Mouse (Mus musculus): ENCODE measurements around the gene Cracr2a. TPM values are rescaled to one million over a fixed set of nuclear protein-coding genes. Genes with fewer than 3 reads are reported as not detected.

Cracr2a gene
- total and polyA plus RNA-seq, 2 experiments from 2014 or later = 0.52 to 1.0 TPM

DNA sequence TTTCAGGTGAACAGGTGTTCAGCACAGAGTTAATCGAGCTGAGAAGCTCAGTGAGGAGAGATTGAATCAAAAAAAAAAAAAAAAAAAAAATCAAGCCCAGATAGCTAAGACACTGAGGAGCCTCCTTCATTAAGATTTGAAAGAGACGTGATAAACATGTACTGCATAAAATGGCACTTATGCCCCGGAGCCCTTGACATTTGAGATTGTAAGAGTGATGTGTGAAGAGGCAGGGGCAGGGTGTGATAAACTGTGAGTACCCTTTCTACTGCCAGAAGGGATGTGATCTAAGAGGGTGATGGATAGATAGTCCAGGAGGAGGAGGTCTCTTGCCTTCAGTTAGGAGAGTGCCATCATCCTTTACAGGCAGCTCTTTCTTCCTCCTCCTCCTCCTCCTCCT, 30.9 kb upstream of the Cracr2a start:
- H3K36me3 ChIP-seq (ENCODE audit: insufficient read depth, low read length) = no peaks in the 10 kb centered on the region
- 66% methylated on average over 3 of the region's 3 CpGs for WGBS
- H3K9ac ChIP-seq (replicated peaks; ENCODE audit: low read length) = no peak overlapping the region
- no peak overlapping the region for H3K27ac ChIP-seq
- DNase-seq (ENCODE audit: low spot score) = no peak
- no peak overlapping the region for H3K4me2 ChIP-seq (ENCODE audit: low read depth, low read length)
- H3K27me3 ChIP-seq (ENCODE audit: insufficient read depth, low read length) = no peaks in the 10 kb centered on the region
- H3K4me1 ChIP-seq (ENCODE audit: insufficient read depth, low read length) = no peaks in the 10 kb centered on the region; the same call in 1 of the 2 replicates
- H3K4me3 ChIP-seq (ENCODE audit: low read length) = no peak overlapping the region
- ATAC-seq = no peak
- H3K9me3 ChIP-seq (ENCODE audit: low read length) = no peaks in the 10 kb centered on the region
- no peak for TF ChIP-seq CTCF (IDR thresholded peaks at IDR 0.05; ENCODE audit: low read depth)

DNA sequence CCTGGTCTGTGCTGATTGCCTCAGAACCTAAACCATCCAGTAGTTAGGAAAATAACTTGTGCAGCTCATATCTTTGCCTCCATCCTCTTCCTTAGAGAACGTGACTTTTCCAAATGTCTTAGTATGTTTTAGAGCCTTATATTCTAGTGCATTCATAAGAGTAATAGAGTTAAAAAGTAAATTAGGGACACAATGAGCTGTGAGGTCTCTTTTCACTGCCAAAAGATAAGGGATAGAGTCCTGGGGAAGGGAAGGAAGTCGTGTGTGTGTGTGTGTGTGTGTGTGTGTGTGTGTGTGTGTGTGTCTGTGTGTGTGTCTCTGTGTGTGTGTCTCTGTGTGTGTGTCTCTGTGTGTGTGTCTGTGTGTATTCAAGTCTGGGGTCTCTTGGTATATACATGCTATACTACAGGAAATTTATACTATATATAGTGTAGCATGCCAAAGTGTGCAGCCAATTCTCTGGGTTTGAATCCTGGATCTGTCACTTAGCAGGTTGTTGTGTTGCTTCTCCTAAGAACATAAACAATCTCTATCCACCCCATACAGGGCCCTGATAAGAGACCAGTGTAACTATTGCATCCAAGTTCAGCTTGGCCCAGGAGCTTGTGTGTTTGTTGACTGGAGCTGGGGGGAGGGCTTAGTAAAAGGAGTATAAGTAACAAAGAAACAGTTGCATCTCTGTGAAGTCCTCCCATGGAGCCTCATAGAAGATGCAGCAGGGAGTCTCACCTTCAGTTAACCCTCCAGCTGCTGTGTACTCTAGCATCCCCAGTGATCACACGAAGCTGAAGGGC, 29.5 kb upstream of the Cracr2a start:
- H3K4me3 ChIP-seq (ENCODE audit: low read length) = no peak overlapping the region
- H3K4me1 ChIP-seq (ENCODE audit: insufficient read depth, low read length) = no peaks in the 10 kb centered on the region; the same call in 1 of the 2 replicates
- WGBS = 59% methylated on average over 3 of the region's 3 CpGs
- H3K36me3 ChIP-seq (ENCODE audit: insufficient read depth, low read length) = no peaks in the 10 kb centered on the region
- H3K27ac ChIP-seq = no peak overlapping the region
- no peaks in the 10 kb centered on the region for H3K27me3 ChIP-seq (ENCODE audit: insufficient read depth, low read length)
- DNase-seq (ENCODE audit: low spot score) = no peak
- H3K9ac ChIP-seq (replicated peaks; ENCODE audit: low read length) = no peak overlapping the region
- ATAC-seq = no peak
- no peaks in the 10 kb centered on the region for H3K9me3 ChIP-seq (ENCODE audit: low read length)
- H3K4me2 ChIP-seq (ENCODE audit: low read depth, low read length) = no peak overlapping the region
- no peak for TF ChIP-seq CTCF (IDR thresholded peaks at IDR 0.05; ENCODE audit: low read depth)

DNA sequence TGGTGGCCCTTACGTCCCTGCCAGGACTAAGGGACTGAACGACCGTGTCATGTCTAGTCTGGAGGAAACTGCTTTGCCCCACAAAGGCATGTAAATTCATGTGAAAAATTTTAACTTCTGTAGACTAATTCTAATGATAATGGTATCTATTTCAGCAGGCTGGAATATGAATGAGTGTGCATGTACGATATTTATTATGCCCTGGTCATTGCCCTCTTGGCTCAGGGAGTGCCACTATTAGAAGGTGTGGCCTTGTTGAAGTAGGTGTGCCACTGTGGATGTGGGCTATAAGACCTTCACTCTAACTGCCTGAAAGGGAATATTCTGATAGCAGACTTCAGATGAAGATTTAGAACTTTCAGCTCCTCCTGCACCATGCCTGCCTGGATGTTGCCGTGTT, 28.8 kb upstream of the Cracr2a start:
- Histone ChIP-seq H3K27ac (no peak overlapping the region), H3K9me3 (ENCODE audit: low read length) (no peaks in the 10 kb centered on the region), H3K9ac (replicated peaks; ENCODE audit: low read length) (no peak overlapping the region), H3K4me3 (ENCODE audit: low read length) (no peak overlapping the region), H3K4me2 (ENCODE audit: low read depth, low read length) (no peak overlapping the region), H3K4me1 (ENCODE audit: insufficient read depth, low read length) (no peaks in the 10 kb centered on the region; the same call in 1 of the 2 replicates), H3K36me3 (ENCODE audit: insufficient read depth, low read length) (no peaks in the 10 kb centered on the region), H3K27me3 (ENCODE audit: insufficient read depth, low read length) (no peaks in the 10 kb centered on the region)
- no peak for TF ChIP-seq CTCF (IDR thresholded peaks at IDR 0.05; ENCODE audit: low read depth)
- 89% methylated on average over 5 of the region's 5 CpGs for WGBS
- no peak for ATAC-seq
- DNase-seq (ENCODE audit: low spot score) = no peak

GRCm38 (mm10) chr6:127533766-127534165, 27.4 kb upstream of the Cracr2a start:
- no peak overlapping the region for H3K4me2 ChIP-seq (ENCODE audit: low read depth, low read length)
- no peaks in the 10 kb centered on the region for H3K36me3 ChIP-seq (ENCODE audit: insufficient read depth, low read length)
- H3K9ac ChIP-seq (replicated peaks; ENCODE audit: low read length) = no peak overlapping the region
- H3K27ac ChIP-seq = no peak overlapping the region
- no peak for DNase-seq (ENCODE audit: low spot score)
- no peak overlapping the region for H3K4me3 ChIP-seq (ENCODE audit: low read length)
- no peak for ATAC-seq
- H3K9me3 ChIP-seq (ENCODE audit: low read length) = no peaks in the 10 kb centered on the region
- no peaks in the 10 kb centered on the region for H3K27me3 ChIP-seq (ENCODE audit: insufficient read depth, low read length)
- WGBS = 88% methylated on average over 5 of the region's 5 CpGs
- H3K4me1 ChIP-seq (ENCODE audit: insufficient read depth, low read length) = no peaks in the 10 kb centered on the region; the same call in 1 of the 2 replicates
- TF ChIP-seq CTCF (IDR thresholded peaks at IDR 0.05; ENCODE audit: low read depth) = no peak

DNA sequence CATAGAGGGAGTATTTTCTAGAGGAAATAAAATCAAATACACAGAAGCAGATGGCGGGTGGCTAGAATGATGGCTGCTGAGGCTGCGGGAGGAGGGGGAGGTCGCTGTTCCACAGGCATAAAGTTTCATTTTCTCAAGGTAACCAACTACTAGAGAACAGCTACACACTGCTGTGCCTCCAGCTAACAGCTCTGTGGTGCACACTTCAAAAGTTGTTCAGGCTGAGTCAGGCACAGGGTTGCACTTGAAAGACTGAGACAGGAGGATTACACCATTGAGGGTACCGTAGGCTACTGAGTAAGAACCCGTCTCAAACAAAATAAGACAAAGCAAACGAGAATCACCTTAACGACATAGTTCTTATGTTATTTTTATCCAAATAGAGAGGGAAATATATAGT, 24.1 kb upstream of the Cracr2a start:
- Histone ChIP-seq H3K4me1 (ENCODE audit: insufficient read depth, low read length) (no peaks in the 10 kb centered on the region), H3K36me3 (ENCODE audit: insufficient read depth, low read length) (no peaks in the 10 kb centered on the region), H3K4me3 (ENCODE audit: low read length) (no peak overlapping the region), H3K9ac (replicated peaks; ENCODE audit: low read length) (no peak overlapping the region), H3K27ac (no peak overlapping the region), H3K9me3 (ENCODE audit: low read length) (no peaks in the 10 kb centered on the region), H3K27me3 (ENCODE audit: insufficient read depth, low read length) (no peaks in the 10 kb centered on the region; the same call in 1 of the 2 replicates), H3K4me2 (ENCODE audit: low read depth, low read length) (no peak overlapping the region)
- DNase-seq (ENCODE audit: low spot score) (no peak), ATAC-seq (no peak)
- TF ChIP-seq CTCF (IDR thresholded peaks at IDR 0.05; ENCODE audit: low read depth) = no peak
- 78% methylated on average over 7 of the region's 7 CpGs for WGBS

GRCm38 (mm10) chr6:127538118-127538517, 23.0 kb upstream of the Cracr2a start:
- H3K36me3 ChIP-seq (ENCODE audit: insufficient read depth, low read length) = no peaks in the 10 kb centered on the region
- ATAC-seq (no peak), DNase-seq (ENCODE audit: low spot score) (no peak)
- H3K4me3 ChIP-seq (ENCODE audit: low read length) = no peak overlapping the region
- WGBS = 70% methylated on average over 2 of the region's 2 CpGs
- H3K27me3 ChIP-seq (ENCODE audit: insufficient read depth, low read length) = no peaks in the 10 kb centered on the region; the same call in 1 of the 2 replicates
- TF ChIP-seq CTCF (IDR thresholded peaks at IDR 0.05; ENCODE audit: low read depth) = no peak
- H3K9me3 ChIP-seq (ENCODE audit: low read length) = no peaks in the 10 kb centered on the region
- H3K9ac ChIP-seq (replicated peaks; ENCODE audit: low read length) = no peak overlapping the region
- no peak overlapping the region for H3K27ac ChIP-seq
- no peaks in the 10 kb centered on the region for H3K4me1 ChIP-seq (ENCODE audit: insufficient read depth, low read length)
- H3K4me2 ChIP-seq (ENCODE audit: low read depth, low read length) = no peak overlapping the region

DNA sequence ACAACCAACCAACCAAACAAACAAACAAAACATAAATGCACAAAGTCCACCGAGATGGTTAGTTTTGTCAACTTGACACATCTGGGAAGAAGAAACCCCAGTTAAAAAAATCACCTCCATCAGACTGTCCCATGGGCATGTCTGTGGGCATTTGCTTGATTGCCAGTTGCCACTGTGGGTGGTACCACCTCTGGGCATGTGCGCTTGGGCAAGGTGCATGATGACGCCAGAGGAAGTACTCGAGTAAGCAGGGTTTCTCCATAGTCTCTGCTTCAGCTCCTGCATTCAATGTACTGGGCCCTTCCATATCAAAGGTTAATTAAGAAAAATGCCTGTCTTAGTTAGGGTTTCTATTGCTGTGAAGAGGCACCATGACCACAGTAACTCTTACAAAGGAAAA, 21.9 kb upstream of the Cracr2a start:
- H3K9me3 ChIP-seq (ENCODE audit: low read length) = no peaks in the 10 kb centered on the region
- H3K36me3 ChIP-seq (ENCODE audit: insufficient read depth, low read length) = no peaks in the 10 kb centered on the region
- H3K27me3 ChIP-seq (ENCODE audit: insufficient read depth, low read length) = no peaks in the 10 kb centered on the region; the same call in 1 of the 2 replicates
- DNase-seq (ENCODE audit: low spot score) (no peak), ATAC-seq (no peak)
- WGBS = 84% methylated on average over 4 of the region's 4 CpGs
- no peak overlapping the region for H3K4me2 ChIP-seq (ENCODE audit: low read depth, low read length)
- no peak overlapping the region for H3K9ac ChIP-seq (replicated peaks; ENCODE audit: low read length)
- H3K4me1 ChIP-seq (ENCODE audit: insufficient read depth, low read length) = no peaks in the 10 kb centered on the region
- no peak overlapping the region for H3K4me3 ChIP-seq (ENCODE audit: low read length)
- no peak overlapping the region for H3K27ac ChIP-seq
- TF ChIP-seq CTCF (IDR thresholded peaks at IDR 0.05; ENCODE audit: low read depth) = no peak
